Mouse (Mus musculus) spleen, adult 2 months (tissue): ENCODE data around the gene Plcb1.

Source experiments
- CTCF ChIP-seq: fragments of 200-500 bp; IDR thresholded peaks from 2 replicates; pipeline ENCODE4 v1.5.1; 2011; ENCODE audit warnings: mild to moderate bottlenecking, inconsistent platforms; ENCODE audit not compliant: insufficient read depth, insufficient read length, insufficient replicate concordance; ENCODE audit errors: extremely low read depth
- POLR2A ChIP-seq: fragments of 200-500 bp; IDR thresholded peaks from 2 replicates; pipeline ENCODE4 v1.6.1; 2011; ENCODE audit warnings: low read depth, low read length, inconsistent platforms

DNA sequence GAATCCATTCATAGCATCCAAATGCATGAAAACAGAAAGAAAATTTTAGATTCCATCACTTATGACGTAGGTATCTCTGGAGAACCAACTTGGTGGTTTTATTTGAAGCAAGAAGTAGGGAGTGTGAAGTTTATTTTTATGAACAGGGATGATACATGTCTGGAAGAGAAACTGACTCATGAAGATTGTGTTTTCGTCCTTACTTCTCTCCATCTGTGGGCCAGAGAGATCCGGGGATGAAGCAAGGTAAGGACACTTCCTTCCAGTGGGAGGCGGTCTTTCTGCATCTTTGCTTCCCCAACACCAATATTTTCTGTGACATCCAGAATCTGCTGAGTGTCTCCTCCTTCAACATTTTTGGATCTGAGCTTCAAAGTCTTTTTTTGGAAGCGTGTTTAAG lies 6.0 kb upstream of the Plcb1 start:
- TF ChIP-seq CTCF (no peak), POLR2A (no peak)
